Mouse (Mus musculus) adrenal gland, postnatal 10 days (tissue): ENCODE results near the gene Aass. TPM values are rescaled to one million over a fixed set of nuclear protein-coding genes. Genes with fewer than 3 reads are reported as not detected.

Experiments
- DNase-seq: peaks from one replicate; pipeline ENCODE4 v3.0.0; 2021; ENCODE audit warnings: mixed read lengths
- total RNA-seq, 2 experiments: library from RNA; stranded (reverse); gene quantifications; 2 replicates each; pipeline ENCODE4 v1.2.3; 2021

Aass gene
- total RNA-seq, 2 experiments from 2014 or later, result 4.0 to 11.0 TPM

DNA sequence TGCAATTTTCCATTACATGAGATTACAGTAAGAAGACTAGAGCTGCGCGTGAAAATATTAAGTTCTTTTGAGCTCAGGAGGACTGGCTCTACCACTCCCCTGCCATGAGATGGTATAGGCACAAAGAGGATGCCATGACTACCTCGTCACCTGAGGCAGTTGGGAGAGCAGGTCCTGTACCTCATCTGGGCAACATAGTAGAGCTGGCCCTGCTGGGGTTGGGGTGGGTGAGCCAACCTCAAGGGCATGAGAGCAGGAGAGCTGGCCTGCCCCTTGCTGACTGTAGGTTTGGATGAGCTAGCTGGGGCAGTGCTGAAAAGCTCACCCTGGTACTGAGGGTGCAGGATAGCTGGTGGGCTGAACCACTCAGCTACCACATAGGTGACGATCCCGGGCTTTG is 77.1 kb downstream of the Aass start:
- no peak for DNase-seq

DNA sequence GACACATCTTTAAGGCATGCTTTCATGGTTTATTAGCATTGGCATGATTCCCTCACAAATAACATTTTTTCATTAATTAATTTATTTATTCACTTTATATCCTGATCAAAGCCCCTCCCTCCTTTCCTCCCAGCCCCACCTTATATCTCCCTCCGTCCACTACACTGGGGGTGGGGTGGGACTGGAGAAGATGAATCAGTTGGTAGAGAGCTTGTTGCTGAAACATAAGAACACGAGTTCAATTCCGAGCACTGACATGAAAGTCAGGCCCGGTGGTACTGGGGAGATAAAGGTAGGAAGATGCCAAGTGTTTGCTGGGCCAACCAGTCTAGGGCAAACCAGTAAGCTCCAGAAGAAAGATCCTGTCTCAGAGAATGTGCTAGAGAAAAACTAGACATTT is 84.0 kb downstream of the Aass start:
- no peak for DNase-seq

DNA sequence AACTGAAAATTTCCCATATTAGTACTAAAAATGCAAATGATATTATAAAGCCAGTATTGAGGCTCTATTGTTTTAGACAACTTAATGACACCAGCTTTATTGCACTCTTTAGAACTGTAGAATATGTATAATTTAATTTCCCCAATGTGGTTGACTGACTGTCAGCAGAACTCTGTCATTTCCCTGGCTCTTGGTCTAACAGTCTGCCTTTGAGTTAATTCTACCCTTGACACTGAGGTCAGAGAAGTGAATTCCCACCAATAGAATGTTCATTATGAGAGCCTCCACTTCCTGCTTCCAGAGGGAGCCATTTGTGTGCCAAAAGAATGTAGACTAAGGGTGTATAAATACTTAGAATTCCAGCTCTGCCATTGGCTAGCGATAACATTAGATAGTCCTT is 104.5 kb downstream of the Aass start:
- no peak for DNase-seq

Other genes starting within 250 kb of the Aass start
- not detected for gene Fezf1, start 115.4 kb upstream of the Aass start, total RNA-seq